Mouse (Mus musculus) testis, adult 2 months (tissue): ENCODE data around the gene Phactr4.

Source experiments
- CTCF ChIP-seq: fragments of 200-500 bp; IDR thresholded peaks from 2 replicates; pipeline ENCODE4 v1.5.1; 2012; ENCODE audit warnings: low read depth, mild to moderate bottlenecking, inconsistent platforms, low read length, moderate library complexity; ENCODE audit not compliant: control insufficient read depth, insufficient read depth, insufficient replicate concordance
- POLR2A ChIP-seq: fragments of 200-500 bp; IDR thresholded peaks from 2 replicates; pipeline ENCODE4 v1.6.1; 2012; ENCODE audit warnings: low read depth, mild to moderate bottlenecking, inconsistent platforms, low read length, moderate library complexity; ENCODE audit not compliant: control insufficient read depth

DNA sequence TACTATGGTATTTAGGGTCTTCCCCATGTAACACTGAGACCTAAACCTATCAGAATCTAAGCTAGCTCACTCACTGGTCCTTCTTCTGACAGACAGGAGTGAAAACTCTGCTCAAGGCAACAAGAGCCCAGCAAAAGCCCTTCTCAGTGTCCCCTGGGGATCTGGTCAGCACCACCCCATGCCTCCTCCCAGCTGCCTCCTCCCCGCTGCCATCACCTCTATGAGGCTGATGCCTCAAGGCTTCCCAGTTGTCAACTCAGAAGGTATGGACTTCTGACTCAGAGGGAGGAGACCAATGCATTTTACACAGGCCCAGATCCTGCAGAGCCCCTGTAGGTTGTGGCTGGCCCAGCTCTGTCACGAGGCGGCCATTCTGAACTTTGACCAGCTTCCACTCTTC, 80.8 kb downstream of the Phactr4 start:
- no peak for TF ChIP-seq CTCF
- no peak for TF ChIP-seq POLR2A
